8 mouse cellular contexts compared by ENCODE assay signal in genomic region chr6:110645041-110645410, GRCm38 (mm10). TPM values are rescaled to one million over a fixed set of nuclear protein-coding genes. Genes with fewer than 3 reads are reported as not detected.
DNase-seq lines count a peak whose midpoint lies in the region; ATAC-seq and TF ChIP-seq lines count a peak whose summit lies in the region.
"Had no signal": no experiment of that assay in that cellular context is flagged by ENCODE, and none has a peak within 500 bp of the region (broad histone marks: within the 10 kb centered on the region; RNA-seq: fewer than 3 reads in every experiment).

No protein-coding gene starts in this region.

- H3K9me3 ChIP-seq in liver, embryonic 11.5 days (ENCODE audit: control insufficient read depth, low read length), result no peaks in the 10 kb centered on the region
- no peaks in the 10 kb centered on the region for H3K9me3 ChIP-seq in liver, postnatal 0 days (ENCODE audit: low read length)
- no peaks in the 10 kb centered on the region for H3K9me3 ChIP-seq in forebrain, embryonic 14.5 days (replicated peaks; ENCODE audit: control insufficient read depth, low read length)
- no peaks in the 10 kb centered on the region for H3K9me3 ChIP-seq in limb, embryonic 10.5 days (replicated peaks)
- no peaks in the 10 kb centered on the region for H3K9me3 ChIP-seq in stomach, embryonic 14.5 days (ENCODE audit: control insufficient read depth, low read depth, low read length)

- DNase-seq in liver, embryonic 11.5 days (ENCODE audit: low spot score), result no peak
- DNase-seq in liver, postnatal 0 days, result no peak
- DNase-seq in forebrain, embryonic 14.5 days (ENCODE audit: low spot score), result no peak
- peak; percentile 30 for DNase-seq in limb, embryonic 10.5 days (ENCODE audit: low spot score)
- DNase-seq in MN1 (ENCODE audit: low spot score), result no peak
- no peak for DNase-seq in adrenal gland, postnatal 10 days

- peak overlapping the region; percentile 28; the same call in 1 of the 2 replicates for H3K4me3 ChIP-seq in liver, embryonic 11.5 days (ENCODE audit: low read depth, low read length)
- no peak overlapping the region for H3K4me3 ChIP-seq in liver, postnatal 0 days (ENCODE audit: low read depth, low read length)
- H3K4me3 ChIP-seq in forebrain, embryonic 14.5 days (ENCODE audit: low read depth, low read length), result peak overlapping the region; percentile 60
- peak overlapping the region; percentile 58 for H3K4me3 ChIP-seq in limb, embryonic 10.5 days
- peak overlapping the region; percentile 44 for H3K4me3 ChIP-seq in stomach, embryonic 14.5 days (ENCODE audit: low read depth, low read length)

- no peak for TF ChIP-seq CTCF in liver, postnatal 0 days (IDR thresholded peaks at IDR 0.05; ENCODE audit: low read depth)

- H3K4me2 ChIP-seq in liver, embryonic 11.5 days, result peak overlapping the region; percentile 58
- H3K4me2 ChIP-seq in liver, postnatal 0 days (ENCODE audit: low read depth, low read length), result no peak overlapping the region
- peak overlapping the region; percentile 94 for H3K4me2 ChIP-seq in forebrain, embryonic 14.5 days (ENCODE audit: low read length)
- H3K4me2 ChIP-seq in stomach, embryonic 14.5 days (replicated peaks; ENCODE audit: low read depth, low read length), result peak overlapping the region; percentile 72

- peaks cover 28% of the 10 kb centered on the region for H3K27me3 ChIP-seq in liver, embryonic 11.5 days (replicated peaks; ENCODE audit: control insufficient read depth, insufficient read depth, low read length)
- H3K27me3 ChIP-seq in liver, postnatal 0 days (ENCODE audit: insufficient read depth, low read length), result peaks cover 15% of the 10 kb centered on the region
- H3K27me3 ChIP-seq in forebrain, embryonic 14.5 days (replicated peaks; ENCODE audit: control insufficient read depth, insufficient read depth, low read length), result peaks cover 20% of the 10 kb centered on the region
- peaks cover 64% of the 10 kb centered on the region for H3K27me3 ChIP-seq in limb, embryonic 10.5 days (ENCODE audit: low read depth, poor library complexity, severe bottlenecking)
- H3K27me3 ChIP-seq in stomach, embryonic 14.5 days (ENCODE audit: control insufficient read depth, insufficient read depth, low read length), result peaks cover 16% of the 10 kb centered on the region; the same call in 1 of the 2 replicates

- under 1% methylated on average over 7 of the region's 7 CpGs for WGBS in liver, embryonic 11.5 days
- WGBS in liver, postnatal 0 days (ENCODE audit: insufficient replicate concordance), result 3% methylated on average over 7 of the region's 7 CpGs
- WGBS in forebrain, embryonic 14.5 days, result 4% methylated on average over 7 of the region's 7 CpGs
- 2% methylated on average over 7 of the region's 7 CpGs for WGBS in limb, embryonic 10.5 days
- 4% methylated on average over 7 of the region's 7 CpGs for WGBS in stomach, embryonic 14.5 days

- no peak for TF ChIP-seq EP300 in liver, postnatal 0 days (IDR thresholded peaks at IDR 0.05; ENCODE audit: low read depth)

- no peak for ATAC-seq in liver, embryonic 11.5 days (replicated peaks; ENCODE audit: low FRiP score)
- no peak for ATAC-seq in liver, postnatal 0 days
- no peak; the same call in 1 of the 2 replicates for ATAC-seq in forebrain, embryonic 14.5 days
- peak; percentile 30; the same call in 1 of the 2 replicates for ATAC-seq in stomach, embryonic 14.5 days (ENCODE audit: insufficient number of reproducible peaks, insufficient read depth, low FRiP score, low read depth)

- no peaks in the 10 kb centered on the region for H3K36me3 ChIP-seq in liver, embryonic 11.5 days (ENCODE audit: control insufficient read depth, insufficient read depth, low read length)
- H3K36me3 ChIP-seq in liver, postnatal 0 days (replicated peaks; ENCODE audit: insufficient read depth, low read length), result no peaks in the 10 kb centered on the region
- no peaks in the 10 kb centered on the region for H3K36me3 ChIP-seq in forebrain, embryonic 14.5 days (ENCODE audit: control insufficient read depth, insufficient read depth, low read length)
- no peaks in the 10 kb centered on the region for H3K36me3 ChIP-seq in limb, embryonic 10.5 days
- no peaks in the 10 kb centered on the region for H3K36me3 ChIP-seq in stomach, embryonic 14.5 days (ENCODE audit: control insufficient read depth, insufficient read depth, low read length)

- no peaks in the 10 kb centered on the region for H3K4me1 ChIP-seq in liver, embryonic 11.5 days (replicated peaks; ENCODE audit: control insufficient read depth, insufficient read depth, low read length)
- H3K4me1 ChIP-seq in liver, postnatal 0 days (ENCODE audit: insufficient read depth), result no peaks in the 10 kb centered on the region
- H3K4me1 ChIP-seq in forebrain, embryonic 14.5 days (ENCODE audit: control insufficient read depth, insufficient read depth, low read length), result no peaks in the 10 kb centered on the region; the same call in 1 of the 2 replicates
- H3K4me1 ChIP-seq in limb, embryonic 10.5 days, result peaks cover 19% of the 10 kb centered on the region
- H3K4me1 ChIP-seq in stomach, embryonic 14.5 days (ENCODE audit: control insufficient read depth, insufficient read depth, low read length), result no peaks in the 10 kb centered on the region; the same call in 1 of the 2 replicates

- no peak overlapping the region for H3K9ac ChIP-seq in liver, embryonic 11.5 days (ENCODE audit: low read depth, low read length)
- no peak overlapping the region for H3K9ac ChIP-seq in liver, postnatal 0 days (replicated peaks)
- H3K9ac ChIP-seq in forebrain, embryonic 14.5 days (ENCODE audit: low read length), result peak overlapping the region; percentile 67
- no peak overlapping the region for H3K9ac ChIP-seq in stomach, embryonic 14.5 days (replicated peaks; ENCODE audit: low read depth, low read length)

- no peak overlapping the region for H3K27ac ChIP-seq in liver, embryonic 11.5 days (ENCODE audit: low read depth, low read length)
- H3K27ac ChIP-seq in liver, postnatal 0 days (ENCODE audit: low read depth), result no peak overlapping the region
- no peak overlapping the region for H3K27ac ChIP-seq in forebrain, embryonic 14.5 days (ENCODE audit: low read depth, low read length)
- H3K27ac ChIP-seq in limb, embryonic 10.5 days, result no peak overlapping the region
- no peak overlapping the region for H3K27ac ChIP-seq in stomach, embryonic 14.5 days (ENCODE audit: low read length)

RNA-seq across cellular contexts. Expression of gene Grm7, which starts 0.4 kb away (rescaled TPM):
- 0.29 and 0.44 TPM in 2 replicates for polyA plus RNA-seq in liver, embryonic 11.5 days (2014; fragmentation: Nextera tagmentation; extraction: Ambion mirVana)
- not detected in 2 replicates for polyA plus RNA-seq in liver, postnatal 0 days (2015; fragmentation: Nextera tagmentation; extraction: Ambion mirVana)
- polyA plus RNA-seq in forebrain, embryonic 14.5 days (2014; fragmentation: Nextera tagmentation; extraction: Ambion mirVana), result 5.6 and 9.1 TPM in 2 replicates
- polyA plus RNA-seq in limb, embryonic 10.5 days (2016; fragmentation: Nextera tagmentation; extraction: Ambion mirVana), result 0.09 TPM in 1 of 2 replicates, not detected in the other
- polyA plus RNA-seq in stomach, embryonic 14.5 days (2014; fragmentation: Nextera tagmentation; extraction: Ambion mirVana), result 3.3 and 3.6 TPM in 2 replicates
- 1 to 10 TPM in 1 of 2 experiments, under 1 TPM in 1; 0.90 to 1.5 TPM for total RNA-seq in adrenal gland, postnatal 10 days (2021)
- total RNA-seq: gastrocnemius, adult 18-20 months had no signal
